Mouse (Mus musculus): ENCODE measurements around the gene Zfp984. TPM values are rescaled to one million over a fixed set of nuclear protein-coding genes. Genes with fewer than 3 reads are reported as not detected.
"Not testable (repeated sequence)": the region's sequence is repeated elsewhere in the genome, so short reads cannot be mapped to it uniquely, and the experiment has no call there.

Gene Zfp984
- 0.01 TPM for polyA plus RNA-seq (2012; fragmentation: generic; extraction: Trizol)

GRCm38 (mm10) chr4:147809292-147809965, at the start of gene Zfp984:
TSS of gene Zfp984 (minus strand) at chr4:147809788.
- H3ac ChIP-seq (ENCODE audit: control insufficient read depth, insufficient read length); H3K36me3 ChIP-seq (ENCODE audit: control insufficient read depth, insufficient read depth); H3K79me2 ChIP-seq (ENCODE audit: control insufficient read depth, insufficient read depth); H3K27me3 ChIP-seq (ENCODE audit: control insufficient read depth, insufficient read depth, insufficient read length); H3K4me3 ChIP-seq: not testable (repeated sequence)
- peak within 1 kb of the TSS; percentile 46 for H3K4me2 ChIP-seq (ENCODE audit: low read depth)

DNA sequence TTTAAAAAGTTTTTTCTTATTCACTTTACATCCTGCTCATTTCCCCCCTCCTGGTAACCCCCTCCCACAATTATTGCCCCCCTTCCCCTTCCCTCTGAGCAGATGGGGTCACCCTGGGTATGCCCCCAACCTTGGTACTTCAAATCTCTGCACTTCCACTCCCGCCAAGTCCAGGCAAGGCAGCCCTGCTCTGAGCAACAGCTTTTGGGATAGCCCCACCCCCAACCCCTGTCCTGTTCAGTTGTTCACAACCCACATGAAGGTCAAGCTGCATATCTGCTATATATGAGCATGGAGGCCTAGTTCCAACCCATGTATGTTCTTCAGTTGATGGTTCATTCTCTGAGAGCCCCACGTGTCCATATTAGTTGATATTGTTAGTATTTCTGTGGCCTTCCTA, 41.2 kb upstream of the Zfp984 start:
- no peaks in the 10 kb centered on the region for H3K36me3 ChIP-seq (ENCODE audit: control insufficient read depth, insufficient read depth)
- H3K79me2 ChIP-seq (ENCODE audit: control insufficient read depth, insufficient read depth), result peaks cover 15% of the 10 kb centered on the region
- H3K27me3 ChIP-seq (ENCODE audit: control insufficient read depth, insufficient read depth, insufficient read length), result no peaks in the 10 kb centered on the region
- H3K4me3 ChIP-seq, result no peak overlapping the region
- H3ac ChIP-seq (ENCODE audit: control insufficient read depth, insufficient read length), result no peak overlapping the region
- TF ChIP-seq TCF3 (IDR thresholded peaks at IDR 0.05; ENCODE audit: insufficient read length, low read depth), result no peak
- no peak for TF ChIP-seq USF1 (IDR thresholded peaks at IDR 0.05; ENCODE audit: low read depth)
- TF ChIP-seq POLR2AphosphoS2 (IDR thresholded peaks at IDR 0.05; ENCODE audit: insufficient read length, low read depth), result no peak
- no peak for TF ChIP-seq SRF (IDR thresholded peaks at IDR 0.05; ENCODE audit: control insufficient read depth, insufficient read length, low read depth)
- TF ChIP-seq MYOG (IDR thresholded peaks at IDR 0.05; ENCODE audit: control insufficient read depth in 1 of 3, insufficient read depth in 1 of 3, insufficient read length in 2 of 3, low read depth in 2 of 3), result no peak
- no peak for TF ChIP-seq MYOD1 (IDR thresholded peaks at IDR 0.05; ENCODE audit: control insufficient read depth in 1 of 3, insufficient read length in 2 of 3, low read depth in 2 of 3)
- no peak for TF ChIP-seq REST (IDR thresholded peaks at IDR 0.05; ENCODE audit: insufficient read depth, insufficient read length)
- no peak for TF ChIP-seq CEBPB (IDR thresholded peaks at IDR 0.05; ENCODE audit: insufficient read depth, poor library complexity, severe bottlenecking)
- no peak for TF ChIP-seq MAX (IDR thresholded peaks at IDR 0.05; ENCODE audit: low read depth)
- TF ChIP-seq E2F4 (IDR thresholded peaks at IDR 0.05; ENCODE audit: insufficient read depth), result no peak
- no peak for TF ChIP-seq TCF12 (IDR thresholded peaks at IDR 0.05; ENCODE audit: insufficient read depth, poor library complexity, severe bottlenecking)
- TF ChIP-seq POLR2A (IDR thresholded peaks at IDR 0.05; ENCODE audit: insufficient read length, low read depth), result no peak
- no peak overlapping the region for H3K4me2 ChIP-seq (ENCODE audit: low read depth)

GRCm38 (mm10) chr4:147848584-147848991, 39.0 kb upstream of the Zfp984 start:
- H3K36me3 ChIP-seq (ENCODE audit: control insufficient read depth, insufficient read depth), result no peaks in the 10 kb centered on the region
- no peak overlapping the region for H3ac ChIP-seq (ENCODE audit: control insufficient read depth, insufficient read length)
- H3K27me3 ChIP-seq (ENCODE audit: control insufficient read depth, insufficient read depth, insufficient read length), result no peaks in the 10 kb centered on the region
- H3K4me2 ChIP-seq (ENCODE audit: low read depth), result peak overlapping the region; percentile 80
- peaks cover 15% of the 10 kb centered on the region for H3K79me2 ChIP-seq (ENCODE audit: control insufficient read depth, insufficient read depth)
- no peak for TF ChIP-seq TCF3 (IDR thresholded peaks at IDR 0.05; ENCODE audit: insufficient read length, low read depth)
- TF ChIP-seq MYOD1 (IDR thresholded peaks at IDR 0.05; ENCODE audit: control insufficient read depth in 1 of 3, insufficient read length in 2 of 3, low read depth in 2 of 3), result no peak
- TF ChIP-seq POLR2A (IDR thresholded peaks at IDR 0.05; ENCODE audit: insufficient read length, low read depth), result no peak
- TF ChIP-seq USF1 (IDR thresholded peaks at IDR 0.05; ENCODE audit: low read depth), result no peak
- no peak for TF ChIP-seq TCF12 (IDR thresholded peaks at IDR 0.05; ENCODE audit: insufficient read depth, poor library complexity, severe bottlenecking)
- TF ChIP-seq REST (IDR thresholded peaks at IDR 0.05; ENCODE audit: insufficient read depth, insufficient read length), result no peak
- TF ChIP-seq MYOG (IDR thresholded peaks at IDR 0.05; ENCODE audit: control insufficient read depth in 1 of 3, insufficient read depth in 1 of 3, insufficient read length in 2 of 3, low read depth in 2 of 3), result no peak
- TF ChIP-seq E2F4 (IDR thresholded peaks at IDR 0.05; ENCODE audit: insufficient read depth), result no peak
- peak overlapping the region; percentile 75 for H3K4me3 ChIP-seq

DNA sequence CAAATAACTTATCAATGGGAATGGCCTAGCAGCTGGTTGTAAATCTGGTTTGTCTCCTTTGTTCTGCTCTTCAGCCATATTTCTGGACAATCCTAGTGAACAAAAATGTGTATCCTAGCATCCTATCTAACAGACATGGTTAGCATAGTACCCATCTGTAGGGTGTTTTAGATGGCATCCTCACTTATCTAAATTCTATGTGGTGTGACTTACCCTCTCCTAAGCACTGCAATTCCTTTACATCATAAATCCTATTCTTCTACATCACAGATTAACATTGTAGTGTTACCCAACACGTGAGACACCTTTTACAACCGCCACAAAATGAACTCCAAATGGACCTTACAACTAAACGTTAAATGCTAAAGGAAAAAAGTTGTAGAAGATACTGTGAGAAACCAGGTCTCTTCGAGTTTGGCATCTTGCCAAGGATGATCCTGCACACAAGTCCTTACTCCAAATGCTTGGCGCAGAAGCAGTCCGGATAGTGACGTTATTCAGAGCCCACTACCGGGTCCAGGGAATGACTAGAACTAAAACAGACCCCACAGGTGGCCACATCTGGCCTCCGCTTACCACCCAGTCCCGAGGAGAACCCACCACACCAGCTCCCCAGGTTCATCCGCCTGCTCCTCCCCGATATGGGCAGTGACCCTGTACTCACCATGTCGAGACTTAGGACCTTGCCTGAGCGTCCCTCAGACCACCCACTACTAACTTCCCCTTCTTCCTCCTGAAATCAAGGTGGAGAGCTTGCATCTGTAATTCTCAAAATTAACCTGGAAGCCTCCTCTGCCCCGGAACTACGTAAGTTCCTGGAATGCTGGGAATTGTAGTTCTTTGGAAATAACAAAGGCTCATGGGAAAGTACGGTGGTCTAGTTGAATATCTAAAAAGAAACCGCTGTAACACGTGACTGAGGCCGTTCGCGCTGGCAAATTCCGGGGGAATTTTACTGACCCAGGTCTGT, 38.3 kb upstream of the Zfp984 start, which contains the start of gene Zfp933:
TSS of gene Zfp933 (minus strand) at position 753 of the 970 bp plus-strand sequence.
- H3K4me2 ChIP-seq (ENCODE audit: low read depth), result peak within 1 kb of the TSS; percentile 80
- H3K36me3 ChIP-seq (ENCODE audit: control insufficient read depth, insufficient read depth), result no peaks in the 10 kb centered on the region
- peak within 1 kb of the TSS; percentile 75 for H3K4me3 ChIP-seq
- H3K79me2 ChIP-seq (ENCODE audit: control insufficient read depth, insufficient read depth), result peaks cover 15% of the 10 kb centered on the region
- H3K27me3 ChIP-seq (ENCODE audit: control insufficient read depth, insufficient read depth, insufficient read length), result no peaks in the 10 kb centered on the region
- H3ac ChIP-seq (ENCODE audit: control insufficient read depth, insufficient read length), result no peak within 1 kb of the TSS
- peak; percentile 64 for TF ChIP-seq MAX (IDR thresholded peaks at IDR 0.05; ENCODE audit: low read depth)
- no peak for TF ChIP-seq MYOD1 (IDR thresholded peaks at IDR 0.05; ENCODE audit: control insufficient read depth in 1 of 3, insufficient read length in 2 of 3, low read depth in 2 of 3)
- peak; percentile 98 for TF ChIP-seq USF1 (IDR thresholded peaks at IDR 0.05; ENCODE audit: low read depth)

GRCm38 (mm10) chr4:147842871-147843270, 33.3 kb upstream of the Zfp984 start:
- no peak overlapping the region for H3K4me2 ChIP-seq (ENCODE audit: low read depth)
- peaks cover 11% of the 10 kb centered on the region for H3K79me2 ChIP-seq (ENCODE audit: control insufficient read depth, insufficient read depth)
- H3K27me3 ChIP-seq (ENCODE audit: control insufficient read depth, insufficient read depth, insufficient read length), result no peaks in the 10 kb centered on the region
- H3ac ChIP-seq (ENCODE audit: control insufficient read depth, insufficient read length), result no peak overlapping the region
- TF ChIP-seq SRF (IDR thresholded peaks at IDR 0.05; ENCODE audit: control insufficient read depth, insufficient read length, low read depth), result no peak
- H3K4me3 ChIP-seq, result no peak overlapping the region
- H3K36me3 ChIP-seq (ENCODE audit: control insufficient read depth, insufficient read depth), result peaks cover 3% of the 10 kb centered on the region

DNA sequence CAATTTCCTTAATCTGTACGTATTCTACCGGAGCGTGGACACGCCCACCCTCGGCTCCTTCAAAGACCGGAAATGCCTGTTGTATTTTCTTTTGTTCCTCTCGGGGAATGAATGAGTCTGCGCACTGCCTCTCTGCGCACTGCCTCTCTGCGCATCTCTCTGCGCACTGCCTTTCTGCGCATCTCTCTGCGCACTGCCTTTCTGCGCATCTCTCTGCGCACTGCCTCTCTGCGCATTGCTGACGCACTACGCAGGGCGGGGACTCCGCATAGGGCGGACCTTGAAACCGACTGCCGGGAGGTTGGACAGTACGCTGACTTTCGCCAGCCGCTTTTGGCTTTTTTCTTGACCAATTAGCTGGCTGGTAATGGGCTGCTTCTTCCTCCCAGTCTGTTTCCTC, 29.7 kb upstream of the Zfp984 start:
- not testable (repeated sequence) for H3K4me3 ChIP-seq; H3ac ChIP-seq (ENCODE audit: control insufficient read depth, insufficient read length); H3K27me3 ChIP-seq (ENCODE audit: control insufficient read depth, insufficient read depth, insufficient read length); H3K79me2 ChIP-seq (ENCODE audit: control insufficient read depth, insufficient read depth); H3K4me2 ChIP-seq (ENCODE audit: low read depth); H3K36me3 ChIP-seq (ENCODE audit: control insufficient read depth, insufficient read depth)

All from myocyte (in vitro differentiated cells).